Mouse (Mus musculus) testis, adult 2 months (tissue): ENCODE results near the gene Plcd3. TPM values are rescaled to one million over a fixed set of nuclear protein-coding genes. Genes with fewer than 3 reads are reported as not detected.

ENCODE experiments used
- H3K27ac ChIP-seq: fragments of 200-500 bp; 2 replicates; pipeline ENCODE4 v1.5.1; 2012; ENCODE audit warnings: low read depth, low read length; ENCODE audit not compliant: control insufficient read depth, insufficient read depth
- H3K27me3 ChIP-seq: fragments of 200-500 bp; 2 replicates; pipeline ENCODE4 v1.6.1; 2012; ENCODE audit warnings: mild to moderate bottlenecking, low read length, moderate library complexity; ENCODE audit not compliant: control insufficient read depth, insufficient read depth
- H3K36me3 ChIP-seq: fragments of 200-500 bp; 2 replicates; pipeline ENCODE4 v1.6.1; 2012; ENCODE audit warnings: mild to moderate bottlenecking, low read length; ENCODE audit not compliant: control insufficient read depth, insufficient read depth
- H3K4me1 ChIP-seq: fragments of 200-500 bp; 2 replicates; pipeline ENCODE4 v1.6.1; 2012; ENCODE audit warnings: low read length; ENCODE audit not compliant: control insufficient read depth, insufficient read depth
- H3K4me3 ChIP-seq: fragments of 200-500 bp; 2 replicates; pipeline ENCODE4 v1.5.1; 2012; ENCODE audit warnings: low read depth, mild to moderate bottlenecking, low read length, moderate library complexity, mixed read lengths; ENCODE audit not compliant: control insufficient read depth
- CTCF ChIP-seq: fragments of 200-500 bp; IDR thresholded peaks from 2 replicates; pipeline ENCODE4 v1.5.1; 2012; ENCODE audit warnings: low read depth, mild to moderate bottlenecking, inconsistent platforms, low read length, moderate library complexity; ENCODE audit not compliant: control insufficient read depth, insufficient read depth, insufficient replicate concordance
- POLR2A ChIP-seq: fragments of 200-500 bp; IDR thresholded peaks from 2 replicates; pipeline ENCODE4 v1.6.1; 2012; ENCODE audit warnings: low read depth, mild to moderate bottlenecking, inconsistent platforms, low read length, moderate library complexity; ENCODE audit not compliant: control insufficient read depth
- polyA plus RNA-seq: library from polyadenylated mRNA; depleted of rRNA; stranded (reverse); fragments of >200 nt; gene quantifications from 2 replicates; pipeline ENCODE4 v1.2.3, GENCODE M21; 2012

Gene Plcd3
- polyA plus RNA-seq, 1 experiment = 5.5 TPM

DNA sequence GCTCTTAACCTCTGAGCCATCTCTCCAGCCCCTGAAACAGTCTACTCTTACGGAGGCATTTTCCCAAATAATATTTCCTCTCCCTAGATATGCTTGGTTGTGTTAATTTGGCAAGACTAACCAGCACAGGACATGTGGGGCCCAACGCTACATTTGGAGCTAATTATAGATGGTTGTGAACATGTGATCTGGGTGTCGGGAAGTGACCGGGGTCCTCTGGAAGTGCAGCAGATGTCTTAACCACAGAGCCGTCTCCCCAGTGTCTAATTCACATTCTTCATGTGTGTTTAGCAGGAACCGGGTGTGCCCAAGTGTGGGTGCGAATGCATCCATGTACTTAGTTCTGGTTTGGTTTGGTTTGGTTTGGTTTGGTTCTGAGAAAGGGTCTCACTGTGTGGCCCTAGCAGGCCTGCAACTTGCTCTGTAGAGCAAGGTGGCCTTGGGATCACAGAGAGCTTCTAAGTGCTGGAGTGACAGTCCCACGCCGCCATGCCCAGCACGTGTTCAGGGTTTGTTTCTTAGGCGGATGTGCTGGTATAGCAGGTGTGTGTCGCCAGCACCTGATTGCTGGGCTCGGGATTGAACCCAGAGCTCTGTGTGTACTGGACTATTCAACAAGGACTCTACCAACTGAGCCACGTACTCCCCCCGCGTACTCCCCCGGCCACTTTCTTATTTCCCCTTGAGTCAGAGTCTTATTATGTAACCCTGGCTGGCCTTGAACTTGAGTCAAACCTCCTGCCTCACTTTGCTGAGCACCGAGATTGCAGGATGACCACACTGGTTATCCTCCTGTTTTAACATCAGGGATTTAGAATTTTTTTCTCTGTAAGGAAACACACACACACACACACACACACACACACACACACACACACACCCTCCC, 48.0 kb downstream of the Plcd3 start:
- TF ChIP-seq CTCF = no peak
- TF ChIP-seq POLR2A = no peak
- Histone ChIP-seq H3K27ac (no peak overlapping the region), H3K27me3 (no peaks in the 10 kb centered on the region), H3K4me3 (no peak overlapping the region), H3K36me3 (peaks cover 9% of the 10 kb centered on the region), H3K4me1 (no peaks in the 10 kb centered on the region)

DNA sequence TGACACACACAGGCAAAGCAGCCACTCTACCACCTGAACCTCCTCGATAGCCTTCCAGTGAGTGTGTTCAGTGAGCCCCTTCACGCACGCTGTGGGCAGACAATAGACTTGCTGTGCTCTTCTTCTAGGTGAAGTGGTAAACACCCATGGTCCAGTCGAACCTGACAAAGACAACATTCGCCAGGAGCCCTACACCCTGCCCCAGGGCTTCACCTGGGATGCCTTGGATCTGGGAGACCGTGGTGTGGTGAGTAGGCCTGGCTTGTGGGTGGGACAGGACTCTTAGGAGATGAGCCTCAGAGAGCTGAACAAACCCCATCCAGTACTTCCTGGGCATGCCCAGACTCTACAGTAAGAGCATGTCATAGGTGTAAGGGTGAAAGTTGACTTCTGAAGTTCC, 49.4 kb downstream of the Plcd3 start:
- Histone ChIP-seq H3K4me1 (no peaks in the 10 kb centered on the region), H3K4me3 (no peak overlapping the region), H3K27me3 (no peaks in the 10 kb centered on the region), H3K27ac (no peak overlapping the region), H3K36me3 (peaks cover 6% of the 10 kb centered on the region)
- TF ChIP-seq CTCF (no peak), POLR2A (no peak)

DNA sequence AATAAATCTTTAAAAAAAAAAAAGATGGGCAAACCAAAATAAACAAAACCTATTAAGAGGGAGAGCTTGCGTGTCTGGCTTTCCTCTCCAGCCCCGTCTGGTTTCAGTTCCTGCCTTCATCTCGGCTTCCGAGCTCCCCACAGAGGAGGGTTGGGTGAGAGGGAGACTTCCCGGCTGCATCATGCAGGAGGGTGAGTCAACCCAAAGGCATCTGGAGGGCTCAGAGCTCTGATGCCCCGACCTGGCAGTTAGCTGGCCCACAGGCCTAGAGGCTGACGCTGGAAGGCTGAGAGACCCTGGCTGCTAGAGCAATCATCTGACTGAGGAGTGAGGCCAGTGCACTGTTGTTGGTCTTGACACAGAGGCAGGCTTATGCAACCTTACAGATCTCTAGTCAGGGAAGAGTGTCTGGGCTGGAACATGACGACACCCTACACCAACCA, 50.2 kb downstream of the Plcd3 start:
- peaks cover 6% of the 10 kb centered on the region for H3K36me3 ChIP-seq
- TF ChIP-seq POLR2A = no peak
- no peaks in the 10 kb centered on the region for H3K4me1 ChIP-seq
- H3K27ac ChIP-seq = no peak overlapping the region
- H3K4me3 ChIP-seq = no peak overlapping the region
- H3K27me3 ChIP-seq = no peaks in the 10 kb centered on the region

- H3K36me3 ChIP-seq = peaks cover 5% of the 10 kb centered on the region
- H3K27me3 ChIP-seq = no peaks in the 10 kb centered on the region
- H3K4me1 ChIP-seq = no peaks in the 10 kb centered on the region
- no peak overlapping the region for H3K4me3 ChIP-seq
- no peak overlapping the region for H3K27ac ChIP-seq
- TF ChIP-seq POLR2A (no peak), CTCF (no peak)
Measured at GRCm38 (mm10) chr11:103050153-103050552, 51.3 kb downstream of the Plcd3 start.

DNA sequence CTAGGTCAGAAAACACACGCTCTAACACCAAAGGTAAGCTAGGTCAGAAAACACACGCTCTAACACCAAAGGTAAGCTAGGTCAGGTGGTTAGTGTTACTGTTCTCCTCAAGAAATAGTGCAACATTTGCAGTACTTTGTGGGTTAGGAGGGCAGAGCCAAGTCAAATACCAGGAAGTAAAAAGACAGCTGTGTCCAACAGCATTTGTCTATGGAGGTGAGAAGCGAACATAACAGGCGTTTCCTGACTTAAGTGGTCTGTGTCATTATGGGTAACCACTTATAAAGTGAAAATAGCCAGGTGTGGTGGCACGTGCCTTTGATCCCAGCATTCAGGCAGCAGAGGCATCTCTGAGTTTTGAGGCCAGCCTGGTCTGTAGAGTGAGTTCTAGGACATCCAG, 51.8 kb downstream of the Plcd3 start:
- no peak overlapping the region for H3K4me3 ChIP-seq
- H3K4me1 ChIP-seq = no peaks in the 10 kb centered on the region
- no peak overlapping the region for H3K27ac ChIP-seq
- H3K27me3 ChIP-seq = no peaks in the 10 kb centered on the region
- peaks cover 5% of the 10 kb centered on the region for H3K36me3 ChIP-seq
- TF ChIP-seq POLR2A (no peak), CTCF (no peak)

DNA sequence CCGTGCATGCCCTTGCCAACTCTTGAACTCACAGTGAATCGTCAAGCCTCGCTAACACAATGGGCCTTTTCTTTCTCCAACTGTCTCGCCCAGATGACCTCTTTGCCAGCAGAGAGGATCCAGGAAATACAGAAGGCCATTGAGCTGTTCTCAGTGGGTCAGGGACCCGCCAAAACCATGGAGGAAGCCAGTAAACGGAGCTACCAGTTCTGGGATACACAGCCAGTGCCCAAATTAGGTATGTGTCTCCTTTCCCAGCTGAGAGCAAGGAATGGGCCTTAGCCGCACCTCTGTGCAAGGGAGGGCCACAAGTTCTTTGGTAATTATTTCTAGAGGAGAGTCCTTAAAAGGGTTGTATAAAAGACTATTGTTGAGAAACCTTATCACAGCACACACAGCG, 55.2 kb downstream of the Plcd3 start:
- H3K36me3 ChIP-seq = peaks cover 6% of the 10 kb centered on the region

GRCm38 (mm10) chr11:103043982-103044381, 57.5 kb downstream of the Plcd3 start:
- TF ChIP-seq CTCF = no peak
- TF ChIP-seq POLR2A = no peak
- peaks cover 6% of the 10 kb centered on the region for H3K36me3 ChIP-seq
- H3K27me3 ChIP-seq = no peaks in the 10 kb centered on the region
- no peak overlapping the region for H3K27ac ChIP-seq
- no peak overlapping the region for H3K4me3 ChIP-seq
- no peaks in the 10 kb centered on the region for H3K4me1 ChIP-seq

More for the DNA sequence above, 55.2 kb downstream of the Plcd3 start:
- H3K4me3 ChIP-seq = no peak overlapping the region
- no peaks in the 10 kb centered on the region for H3K4me1 ChIP-seq
- H3K27ac ChIP-seq = no peak overlapping the region
- no peak for TF ChIP-seq CTCF
- TF ChIP-seq POLR2A = no peak
- H3K27me3 ChIP-seq = no peaks in the 10 kb centered on the region
